Mouse (Mus musculus) activated CD4-positive, CD25-positive, alpha-beta regulatory T cell, adult 4 months (primary cell): ENCODE data around the gene Lgalsl. TPM values are rescaled to one million over a fixed set of nuclear protein-coding genes. Genes with fewer than 3 reads are reported as not detected.
A peak's percentile ranks its signal among the peaks of the same experiment; 100 is the strongest.

Experiments used
- ATAC-seq: one replicate; pipeline ENCODE4 v1.8.0; 2017
- polyA plus RNA-seq, 2 experiments: library from polyadenylated mRNA; unstranded; fragments of 100-300 nt; shearing (Covaris generic); gene quantifications; one replicate each; pipeline ENCODE4 v1.2.1; 2017

The Lgalsl gene
- polyA plus RNA-seq, 2 experiments from 2014 or later = 11.9 to 18.5 TPM

- no peak for ATAC-seq
Observed at GRCm38 (mm10) chr11:20823301-20823700, 7.6 kb downstream of the Lgalsl start.

- no peak for ATAC-seq
Observed at GRCm38 (mm10) chr11:20821351-20821750, 9.5 kb downstream of the Lgalsl start.

GRCm38 (mm10) chr11:20813901-20814523, 16.8 kb downstream of the Lgalsl start:
- ATAC-seq = no peak

GRCm38 (mm10) chr11:20812153-20812887, 18.5 kb downstream of the Lgalsl start:
- ATAC-seq = no peak

- ATAC-seq = peak; percentile 57
Observed at GRCm38 (mm10) chr11:20806659-20807058, 24.2 kb downstream of the Lgalsl start.

GRCm38 (mm10) chr11:20805604-20806249, 25.1 kb downstream of the Lgalsl start:
- ATAC-seq = no peak

GRCm38 (mm10) chr11:20804416-20804815, 26.4 kb downstream of the Lgalsl start:
- ATAC-seq = no peak

GRCm38 (mm10) chr11:20800277-20801092, 30.4 kb downstream of the Lgalsl start:
- ATAC-seq = no peak

- no peak for ATAC-seq
Observed at GRCm38 (mm10) chr11:20797841-20798240, 33.0 kb downstream of the Lgalsl start.

- no peak for ATAC-seq
Observed at GRCm38 (mm10) chr11:20795466-20795865, 35.4 kb downstream of the Lgalsl start.

GRCm38 (mm10) chr11:20794913-20795254, 36.0 kb downstream of the Lgalsl start:
- no peak for ATAC-seq

- peak; percentile 83 for ATAC-seq
Observed at GRCm38 (mm10) chr11:20794196-20794912, 36.5 kb downstream of the Lgalsl start.

- ATAC-seq = no peak
Observed at GRCm38 (mm10) chr11:20793676-20794075, 37.2 kb downstream of the Lgalsl start.

GRCm38 (mm10) chr11:20792667-20793066, 38.2 kb downstream of the Lgalsl start:
- ATAC-seq = no peak

GRCm38 (mm10) chr11:20791334-20791733, 39.5 kb downstream of the Lgalsl start:
- ATAC-seq = no peak

GRCm38 (mm10) chr11:20789015-20789414, 41.8 kb downstream of the Lgalsl start:
- no peak for ATAC-seq

GRCm38 (mm10) chr11:20788070-20788469, 42.8 kb downstream of the Lgalsl start:
- no peak for ATAC-seq

- no peak for ATAC-seq
Observed at GRCm38 (mm10) chr11:20786191-20786590, 44.7 kb downstream of the Lgalsl start.

- ATAC-seq = no peak
Observed at GRCm38 (mm10) chr11:20785186-20785585, 45.7 kb downstream of the Lgalsl start.

GRCm38 (mm10) chr11:20784776-20785175, 46.1 kb downstream of the Lgalsl start:
- ATAC-seq = no peak

GRCm38 (mm10) chr11:20783467-20783866, 47.4 kb downstream of the Lgalsl start:
- ATAC-seq = no peak

- ATAC-seq = no peak
Observed at GRCm38 (mm10) chr11:20782620-20783019, 48.2 kb downstream of the Lgalsl start.
